In genomic region chr11:62930574-62930973, GRCm38 (mm10) we compare ENCODE assay signal across 21 mouse cellular contexts. TPM values are rescaled to one million over a fixed set of nuclear protein-coding genes. Genes with fewer than 3 reads are reported as not detected.
DNase-seq lines count a peak whose midpoint lies in the region; ATAC-seq and TF ChIP-seq lines count a peak whose summit lies in the region.
"Had no signal": no experiment of that assay in that cellular context is flagged by ENCODE, and none has a peak within 500 bp of the region (broad histone marks: within the 10 kb centered on the region; RNA-seq: fewer than 3 reads in every experiment).

No protein-coding gene starts in this region.

- no peak overlapping the region for H3K27ac ChIP-seq in heart, embryonic 12.5 days (ENCODE audit: poor library complexity, severe bottlenecking)
- no peak overlapping the region for H3K27ac ChIP-seq in heart, embryonic 10.5 days
- no peak overlapping the region for H3K27ac ChIP-seq in lung, embryonic 14.5 days (ENCODE audit: low read depth)
- H3K27ac ChIP-seq in brown adipose tissue, adult 24 weeks (replicated peaks; ENCODE audit: low read depth, low read length): peak overlapping the region; percentile 82
- H3K27ac ChIP-seq: embryonic facial prominence, embryonic 13.5 days; forebrain, embryonic 12.5 days; hindbrain, embryonic 10.5 days; hindbrain, embryonic 14.5 days had no signal

- H3K27me3 ChIP-seq in heart, embryonic 12.5 days (replicated peaks): no peaks in the 10 kb centered on the region
- H3K27me3 ChIP-seq in heart, embryonic 10.5 days (ENCODE audit: insufficient read depth, poor library complexity, severe bottlenecking): no peaks in the 10 kb centered on the region
- no peaks in the 10 kb centered on the region for H3K27me3 ChIP-seq in lung, embryonic 14.5 days (ENCODE audit: insufficient read depth, low read length)
- H3K27me3 ChIP-seq: embryonic facial prominence, embryonic 13.5 days; forebrain, embryonic 12.5 days had no signal

- H3K36me3 ChIP-seq in heart, embryonic 12.5 days: no peaks in the 10 kb centered on the region
- H3K36me3 ChIP-seq in heart, embryonic 10.5 days: no peaks in the 10 kb centered on the region
- no peaks in the 10 kb centered on the region for H3K36me3 ChIP-seq in lung, embryonic 14.5 days (ENCODE audit: insufficient read depth)
- H3K36me3 ChIP-seq: embryonic facial prominence, embryonic 13.5 days; forebrain, embryonic 12.5 days; hindbrain, embryonic 10.5 days had no signal

- 53% methylated on average over 4 of the region's 4 CpGs for WGBS in heart, embryonic 12.5 days
- WGBS in heart, embryonic 10.5 days: 72% methylated on average over 4 of the region's 4 CpGs
- WGBS in lung, embryonic 14.5 days: 54% methylated on average over 4 of the region's 4 CpGs

- no peak overlapping the region for H3K4me2 ChIP-seq in heart, embryonic 12.5 days
- no peak overlapping the region for H3K4me2 ChIP-seq in lung, embryonic 14.5 days
- H3K4me2 ChIP-seq: embryonic facial prominence, embryonic 13.5 days; forebrain, embryonic 12.5 days; heart, embryonic 11.5 days; hindbrain, embryonic 14.5 days had no signal

- no peak for TF ChIP-seq CTCF in lung, embryonic 14.5 days (IDR thresholded peaks at IDR 0.05; ENCODE audit: low read depth)

- no peak overlapping the region for H3K4me3 ChIP-seq in heart, embryonic 12.5 days
- no peak overlapping the region for H3K4me3 ChIP-seq in heart, embryonic 10.5 days
- no peak overlapping the region for H3K4me3 ChIP-seq in lung, embryonic 14.5 days (ENCODE audit: low read depth, low read length)
- H3K4me3 ChIP-seq in brown adipose tissue, adult 24 weeks (ENCODE audit: insufficient read depth, low read depth, low read length): no peak overlapping the region
- H3K4me3 ChIP-seq: embryonic facial prominence, embryonic 13.5 days; forebrain, embryonic 12.5 days; hindbrain, embryonic 10.5 days had no signal

- ATAC-seq in heart, embryonic 12.5 days (ENCODE audit: insufficient number of reproducible peaks, low FRiP score): 0 out of 2 replicates have a peak, but pooled peaks have one; percentile 9
- no peak for ATAC-seq in lung, embryonic 14.5 days (ENCODE audit: insufficient read depth)
- no peak for ATAC-seq in megakaryocyte progenitor cell, adult 5-6 weeks (replicated peaks; ENCODE audit: poor library complexity)
- ATAC-seq: forebrain, embryonic 16.5 days had no signal

- no peaks in the 10 kb centered on the region; the same call in 1 of the 2 replicates for H3K4me1 ChIP-seq in heart, embryonic 12.5 days (replicated peaks)
- H3K4me1 ChIP-seq in heart, embryonic 10.5 days: peaks cover 9% of the 10 kb centered on the region; the same call in 1 of the 2 replicates
- peaks cover 7% of the 10 kb centered on the region; the same call in 1 of the 2 replicates for H3K4me1 ChIP-seq in lung, embryonic 14.5 days (ENCODE audit: insufficient read depth)
- H3K4me1 ChIP-seq in brown adipose tissue, adult 24 weeks (ENCODE audit: control insufficient read depth, insufficient read depth, insufficient read length, low read length): 0 out of 2 replicates have a peak, but pooled peaks cover 2% of the 10 kb centered on the region
- H3K4me1 ChIP-seq: embryonic facial prominence, embryonic 13.5 days; forebrain, embryonic 12.5 days; hindbrain, embryonic 10.5 days had no signal

- no peak overlapping the region for H3K9ac ChIP-seq in heart, embryonic 12.5 days
- H3K9ac ChIP-seq in lung, embryonic 14.5 days: no peak overlapping the region
- H3K9ac ChIP-seq: embryonic facial prominence, embryonic 13.5 days; forebrain, embryonic 12.5 days; hindbrain, embryonic 14.5 days had no signal

- H3K9me3 ChIP-seq in heart, embryonic 12.5 days (replicated peaks): 0 out of 2 replicates have a peak, but pooled peaks cover 4% of the 10 kb centered on the region
- no peaks in the 10 kb centered on the region for H3K9me3 ChIP-seq in heart, embryonic 10.5 days
- H3K9me3 ChIP-seq in lung, embryonic 14.5 days (ENCODE audit: low read depth, low read length): no peaks in the 10 kb centered on the region
- H3K9me3 ChIP-seq: embryonic facial prominence, embryonic 13.5 days; forebrain, embryonic 12.5 days had no signal

- DNase-seq in heart, embryonic 10.5 days (ENCODE audit: low spot score): no peak
- DNase-seq in lung, embryonic 14.5 days: peak; percentile 39
- DNase-seq in lung, postnatal 36 days: no peak
- DNase-seq in 416B (ENCODE audit: low read depth): peak; percentile 45
- DNase-seq: cerebellum, adult 11-12 months; cerebellum, adult 9-10 months; cerebellum, postnatal 25 days; gastrocnemius, postnatal 25 days had no signal

RNA-seq across cellular contexts. Expression of gene Cdrt4, which starts 20.4 kb away (rescaled TPM):
- 0.28 TPM in 1 of 2 replicates, not detected in the other for polyA plus RNA-seq in heart, embryonic 12.5 days (2016; fragmentation: Nextera tagmentation; extraction: Ambion mirVana)
- 0.31 TPM in 1 of 2 replicates, not detected in the other for polyA plus RNA-seq in heart, embryonic 10.5 days (2016; fragmentation: Nextera tagmentation; extraction: Ambion mirVana)
- polyA plus RNA-seq in lung, embryonic 14.5 days (2014; fragmentation: Nextera tagmentation; extraction: Ambion mirVana): 0.83 TPM in 1 of 2 replicates, not detected in the other
- not detected in 2 replicates for polyA plus RNA-seq in brown adipose tissue, adult 24 weeks (2012; ENCODE audit: insufficient read depth, insufficient read length, missing spikeins)
- total RNA-seq in megakaryocyte progenitor cell, adult 5-6 weeks (2015): not detected in 2 replicates
- not detected in 2 replicates for total RNA-seq in megakaryocyte progenitor cell, adult 5-6 weeks (2017)
- total RNA-seq: adrenal gland, postnatal 36 days; granulocyte monocyte progenitor cell, adult 5-6 weeks; heart, postnatal 25 days had no signal
- polyA plus RNA-seq: cortical plate, adult 2 months; forebrain, embryonic 12.5 days; forebrain, embryonic 16.5 days; heart, embryonic 11.5 days; hindbrain, embryonic 14.5 days had no signal

RNA-seq across cellular contexts. Expression of gene Tvp23b, which starts 51.3 kb away (rescaled TPM):
- 48.0 and 50.6 TPM in 2 replicates for polyA plus RNA-seq in heart, embryonic 12.5 days (2016; fragmentation: Nextera tagmentation; extraction: Ambion mirVana)
- 55.6 and 61.8 TPM in 2 replicates for polyA plus RNA-seq in heart, embryonic 10.5 days (2016; fragmentation: Nextera tagmentation; extraction: Ambion mirVana)
- polyA plus RNA-seq in lung, embryonic 14.5 days (2014; fragmentation: Nextera tagmentation; extraction: Ambion mirVana): 55.3 and 57.7 TPM in 2 replicates
- polyA plus RNA-seq in brown adipose tissue, adult 24 weeks (2012; ENCODE audit: insufficient read depth, insufficient read length, missing spikeins): 16.4 and 28.5 TPM in 2 replicates
- 42.3 and 46.6 TPM in 2 replicates for total RNA-seq in megakaryocyte progenitor cell, adult 5-6 weeks (2015)
- 37.7 and 41.9 TPM in 2 replicates for total RNA-seq in megakaryocyte progenitor cell, adult 5-6 weeks (2017)

Comparison
In these comparisons a context has a peak if more than half of its experiments do, and no peak if none do; other contexts are left out.
1. DNase-seq: peak in lung, embryonic 14.5 days (single experiment) and 416B (single experiment); none in heart, embryonic 10.5 days (single experiment) and lung, postnatal 36 days (single experiment).